Mouse (Mus musculus): ENCODE measurements around the gene Wdfy3.

Gene Wdfy3

GRCm38 (mm10) chr5:101891694-101892416 lies 177.9 kb downstream of the Wdfy3 start:
- no peak for DNase-seq (ENCODE audit: low spot score in 2 of 2)

- DNase-seq (ENCODE audit: low spot score in 2 of 2): no peak
Measured at GRCm38 (mm10) chr5:101887989-101888388, 181.7 kb downstream of the Wdfy3 start.

GRCm38 (mm10) chr5:101885039-101885438 lies 184.7 kb downstream of the Wdfy3 start:
- no peak for DNase-seq (ENCODE audit: low spot score in 2 of 2)

- DNase-seq (ENCODE audit: low spot score in 2 of 2): no peak
Measured at GRCm38 (mm10) chr5:101882191-101882590, 187.5 kb downstream of the Wdfy3 start.

GRCm38 (mm10) chr5:101879914-101880313 lies 189.8 kb downstream of the Wdfy3 start:
- DNase-seq (ENCODE audit: low spot score in 2 of 2): no peak

GRCm38 (mm10) chr5:101878403-101878802 lies 191.3 kb downstream of the Wdfy3 start:
- DNase-seq (ENCODE audit: low spot score in 2 of 2): no peak

- no peak for DNase-seq (ENCODE audit: low spot score in 2 of 2)
Measured at GRCm38 (mm10) chr5:101876185-101876584, 193.5 kb downstream of the Wdfy3 start.

GRCm38 (mm10) chr5:101866722-101867121 lies 203.0 kb downstream of the Wdfy3 start:
- DNase-seq (ENCODE audit: low spot score in 2 of 2): no peak

GRCm38 (mm10) chr5:101863946-101864345 lies 205.8 kb downstream of the Wdfy3 start:
- DNase-seq (ENCODE audit: low spot score in 2 of 2): no peak

- no peak for DNase-seq (ENCODE audit: low spot score in 2 of 2)
Measured at GRCm38 (mm10) chr5:101862651-101863050, 207.1 kb downstream of the Wdfy3 start.

- DNase-seq (ENCODE audit: low spot score in 2 of 2): no peak
Measured at GRCm38 (mm10) chr5:101861786-101862571, 207.7 kb downstream of the Wdfy3 start.

- DNase-seq (ENCODE audit: low spot score in 2 of 2): no peak
Measured at GRCm38 (mm10) chr5:101858891-101859436, 210.8 kb downstream of the Wdfy3 start.

GRCm38 (mm10) chr5:101855475-101855874 lies 214.2 kb downstream of the Wdfy3 start:
- DNase-seq (ENCODE audit: low spot score in 2 of 2): no peak

- no peak for DNase-seq (ENCODE audit: low spot score in 2 of 2)
Measured at GRCm38 (mm10) chr5:101854667-101855066, 215.1 kb downstream of the Wdfy3 start.

GRCm38 (mm10) chr5:101854100-101854499 lies 215.6 kb downstream of the Wdfy3 start:
- DNase-seq (ENCODE audit: low spot score in 2 of 2): no peak

- DNase-seq (ENCODE audit: low spot score in 2 of 2): no peak
Measured at GRCm38 (mm10) chr5:101852116-101852680, 217.5 kb downstream of the Wdfy3 start.

- no peak for DNase-seq (ENCODE audit: low spot score in 2 of 2)
Measured at GRCm38 (mm10) chr5:101851133-101851532, 218.6 kb downstream of the Wdfy3 start.

GRCm38 (mm10) chr5:101847762-101848161 lies 222.0 kb downstream of the Wdfy3 start:
- DNase-seq (ENCODE audit: low spot score in 2 of 2): no peak

GRCm38 (mm10) chr5:101847323-101847722 lies 222.4 kb downstream of the Wdfy3 start:
- DNase-seq (ENCODE audit: low spot score in 2 of 2): no peak

- DNase-seq (ENCODE audit: low spot score in 2 of 2): no peak
Measured at GRCm38 (mm10) chr5:101845930-101846329, 223.8 kb downstream of the Wdfy3 start.

- DNase-seq (ENCODE audit: low spot score in 2 of 2): no peak
Measured at GRCm38 (mm10) chr5:101845011-101845410, 224.7 kb downstream of the Wdfy3 start.

- DNase-seq (ENCODE audit: low spot score in 2 of 2): no peak
Measured at GRCm38 (mm10) chr5:101840476-101840875, 229.2 kb downstream of the Wdfy3 start.

All from urinary bladder, adult 18-20 months (tissue).